Mouse (Mus musculus): ENCODE measurements around the gene Casc1.

DNA sequence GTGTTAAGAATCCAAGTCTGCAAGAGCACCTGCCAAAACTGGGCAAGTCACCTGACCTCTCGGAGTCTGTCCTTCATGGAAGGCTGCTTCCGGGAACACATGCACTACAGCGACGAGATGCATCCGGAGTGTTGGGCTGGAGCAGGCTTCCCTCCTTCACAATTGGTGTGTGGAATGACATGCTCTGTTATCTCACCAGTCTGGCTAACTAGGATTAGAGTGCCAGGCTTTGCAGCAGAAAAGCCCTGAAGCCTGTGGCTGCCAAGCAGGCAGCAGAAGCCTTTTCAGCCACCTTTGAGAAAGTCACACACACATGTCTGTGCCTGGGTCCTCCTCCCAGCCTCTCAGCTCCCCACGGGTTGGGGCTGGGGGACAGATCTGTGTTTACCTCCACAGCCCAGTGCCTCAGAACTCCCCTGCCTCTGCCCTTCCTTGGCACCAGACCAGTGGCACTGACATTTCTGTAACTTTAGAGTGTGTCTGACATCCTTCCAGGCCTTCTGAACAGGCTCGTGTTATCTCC lies 85.2 kb downstream of the Casc1 start:
- TF ChIP-seq CTCF (IDR thresholded peaks at IDR 0.05; ENCODE audit: low read depth) (no peak), EP300 (IDR thresholded peaks at IDR 0.05; ENCODE audit: low read depth) (no peak)

All from liver, embryonic 14.5 days (tissue).